Mouse (Mus musculus): ENCODE measurements around the gene Dpf3.

- TF ChIP-seq CTCF (IDR thresholded peaks at IDR 0.05; ENCODE audit: extremely low read depth, insufficient read depth, low read length) = no peak
- TF ChIP-seq POLR2A (IDR thresholded peaks at IDR 0.05; ENCODE audit: extremely low read depth, insufficient read depth, low read length) = no peak
Observed at GRCm38 (mm10) chr12:83534190-83534589, 46.7 kb upstream of the Dpf3 start.
